In genomic region chr15:71326596-71326995, GRCm38 (mm10) we compare ENCODE assay signal across 13 mouse cellular contexts.
"Had no signal": no experiment of that assay in that cellular context is flagged by ENCODE, and none has a peak within 500 bp of the region (broad histone marks: within the 10 kb centered on the region; RNA-seq: fewer than 3 reads in every experiment).

No protein-coding gene starts in this region.

- H3K9ac ChIP-seq: limb, embryonic 13.5 days; liver, embryonic 14.5 days; midbrain, embryonic 13.5 days had no signal

- H3K9me3 ChIP-seq: limb, embryonic 13.5 days; midbrain, embryonic 13.5 days had no signal

- H3K4me1 ChIP-seq: limb, embryonic 13.5 days; midbrain, embryonic 13.5 days had no signal

- H3K27me3 ChIP-seq: limb, embryonic 13.5 days; midbrain, embryonic 13.5 days had no signal

- H3K4me3 ChIP-seq: limb, embryonic 13.5 days; midbrain, embryonic 13.5 days had no signal

- DNase-seq: kidney, adult 9 months; kidney, postnatal 36 days; layer of hippocampus, adult 9-11 months; left cerebral cortex, postnatal 4 days; lung, adult 18-20 months; right cerebral cortex, postnatal 4 days; spleen, adult 18-20 months; thymus, adult 18-20 months; thymus, postnatal 14 days had no signal

- ATAC-seq: midbrain, embryonic 13.5 days had no signal

- H3K36me3 ChIP-seq: limb, embryonic 13.5 days; midbrain, embryonic 13.5 days had no signal

- H3K27ac ChIP-seq: kidney, postnatal 0 days; limb, embryonic 13.5 days; liver, embryonic 14.5 days; midbrain, embryonic 13.5 days had no signal

- H3K4me2 ChIP-seq: limb, embryonic 13.5 days; midbrain, embryonic 13.5 days had no signal
